Mouse (Mus musculus) midbrain, embryonic 10.5 days (tissue): Measurements from ENCODE around the gene Pgam1. TPM values are rescaled to one million over a fixed set of nuclear protein-coding genes. Genes with fewer than 3 reads are reported as not detected.

ENCODE experiments used
- DNase-seq: peaks from one replicate; pipeline ENCODE4 v3.0.0-alpha.2; 2017; ENCODE audit warnings: low spot score
- H3K27ac ChIP-seq: fragments of 300-500 bp; sonication (generic); replicated peaks from 2 replicates; pipeline ENCODE4 v1.5.1; 2016; ENCODE audit warnings: mild to moderate bottlenecking
- H3K27me3 ChIP-seq: fragments of 300-500 bp; sonication (generic); 2 replicates; pipeline ENCODE4 v1.6.1; 2016; ENCODE audit warnings: low read depth, mild to moderate bottlenecking; ENCODE audit not compliant: poor library complexity, severe bottlenecking
- H3K36me3 ChIP-seq: fragments of 300-500 bp; sonication (generic); 2 replicates; pipeline ENCODE4 v1.6.1; 2016; ENCODE audit warnings: mild to moderate bottlenecking, moderate library complexity
- H3K4me1 ChIP-seq: fragments of 300-500 bp; sonication (generic); 2 replicates; pipeline ENCODE4 v1.6.1; 2016
- H3K4me3 ChIP-seq: fragments of 300-500 bp; sonication (generic); 2 replicates; pipeline ENCODE4 v1.5.1; 2016; ENCODE audit warnings: mild to moderate bottlenecking, moderate library complexity
- H3K9me3 ChIP-seq: fragments of 300-500 bp; sonication (generic); replicated peaks from 2 replicates; pipeline ENCODE4 v1.6.1; 2016; ENCODE audit warnings: mild to moderate bottlenecking
- WGBS: fragments of 180-500 bp; shearing (Covaris S2); methylation state at CpG from one replicate; pipeline ENCODE4 v1.1.7; 2016; 5-methylcytosine and 5-hydroxymethylcytosine counted together
- polyA plus RNA-seq: library from polyadenylated mRNA; unstranded; fragments of >200 nt; fragmentation: Nextera tagmentation; extraction: Ambion mirVana; gene quantifications from 2 replicates; pipeline ENCODE4 v1.2.1, GENCODE M21; 2016

Pgam1 gene
- polyA plus RNA-seq, 1 experiment from 2014 or later: 1,153 TPM

GRCm38 (mm10) chr19:41915294-41915693 is 3.6 kb downstream of the Pgam1 start:
- Histone ChIP-seq H3K27ac (no peak overlapping the region), H3K27me3 (no peaks in the 10 kb centered on the region), H3K36me3 (peaks cover 61% of the 10 kb centered on the region), H3K4me1 (peaks cover 30% of the 10 kb centered on the region), H3K4me3 (no peak overlapping the region), H3K9me3 (no peaks in the 10 kb centered on the region)
- no peak for DNase-seq
- 89% methylated on average over 3 of the region's 3 CpGs for WGBS

GRCm38 (mm10) chr19:41916853-41917252 is 5.1 kb downstream of the Pgam1 start:
- Histone ChIP-seq H3K4me3 (no peak overlapping the region), H3K27me3 (no peaks in the 10 kb centered on the region), H3K4me1 (peaks cover 25% of the 10 kb centered on the region), H3K9me3 (no peaks in the 10 kb centered on the region), H3K27ac (no peak overlapping the region), H3K36me3 (peaks cover 77% of the 10 kb centered on the region)
- no peak for DNase-seq
- 93% methylated on average over 4 of the region's 4 CpGs for WGBS

- H3K9me3 ChIP-seq: no peaks in the 10 kb centered on the region
- peaks cover 6% of the 10 kb centered on the region for H3K4me1 ChIP-seq
- no peak for DNase-seq
- peaks cover 91% of the 10 kb centered on the region for H3K36me3 ChIP-seq
- 80% methylated on average over 4 of the region's 4 CpGs for WGBS
- H3K27ac ChIP-seq: no peak overlapping the region
- H3K27me3 ChIP-seq: no peaks in the 10 kb centered on the region
- H3K4me3 ChIP-seq: no peak overlapping the region
Measured at GRCm38 (mm10) chr19:41919471-41919870, 7.7 kb downstream of the Pgam1 start.

GRCm38 (mm10) chr19:41920412-41921067 is 8.8 kb downstream of the Pgam1 start:
- WGBS: 83% methylated on average over 5 of the region's 5 CpGs
- no peak overlapping the region for H3K4me3 ChIP-seq
- no peak for DNase-seq
- H3K9me3 ChIP-seq: no peaks in the 10 kb centered on the region
- no peaks in the 10 kb centered on the region for H3K4me1 ChIP-seq
- H3K27ac ChIP-seq: no peak overlapping the region
- no peaks in the 10 kb centered on the region for H3K27me3 ChIP-seq
- H3K36me3 ChIP-seq: peaks cover 87% of the 10 kb centered on the region

GRCm38 (mm10) chr19:41932686-41933085 is 21.0 kb downstream of the Pgam1 start:
- peaks cover 51% of the 10 kb centered on the region for H3K36me3 ChIP-seq
- no peaks in the 10 kb centered on the region for H3K27me3 ChIP-seq
- peak overlapping the region; percentile 90 for H3K27ac ChIP-seq
- DNase-seq: no peak
- WGBS: under 1% methylated on average over 28 of the region's 28 CpGs
- H3K4me3 ChIP-seq: peak overlapping the region; percentile 98
- H3K9me3 ChIP-seq: no peaks in the 10 kb centered on the region
- H3K4me1 ChIP-seq: peaks cover 24% of the 10 kb centered on the region

GRCm38 (mm10) chr19:41933179-41934086 is 21.7 kb downstream of the Pgam1 start, which contains the start of the genes Exosc1 and Zdhhc16:
Gene Exosc1 (minus strand): TSS chr19:41933423.
Gene Zdhhc16 (plus strand): TSS chr19:41933480.
- DNase-seq: peak; percentile 98
- WGBS: under 1% methylated on average over 47 of the region's 47 CpGs
- peaks cover 51% of the 10 kb centered on the region for H3K36me3 ChIP-seq

GRCm38 (mm10) chr19:41934124-41934523 is 22.4 kb downstream of the Pgam1 start:
- Histone ChIP-seq H3K36me3 (peaks cover 49% of the 10 kb centered on the region), H3K27ac (peak overlapping the region; percentile 90), H3K4me1 (peaks cover 24% of the 10 kb centered on the region), H3K27me3 (no peaks in the 10 kb centered on the region), H3K4me3 (peak overlapping the region; percentile 98), H3K9me3 (no peaks in the 10 kb centered on the region)
- no peak for DNase-seq
- 38% methylated on average over 6 of the region's 6 CpGs for whole genome bisulfite sequencing

More at GRCm38 (mm10) chr19:41933179-41934086, 21.7 kb downstream of the Pgam1 start, which contains the start of the genes Exosc1 and Zdhhc16:
- Histone ChIP-seq H3K9me3 (no peaks in the 10 kb centered on the region), H3K27ac (peak within 1 kb of the TSS; percentile 90), H3K4me1 (peaks cover 24% of the 10 kb centered on the region), H3K27me3 (no peaks in the 10 kb centered on the region), H3K4me3 (peak within 1 kb of the TSS; percentile 98)

GRCm38 (mm10) chr19:41935921-41936320 is 24.2 kb downstream of the Pgam1 start:
- 92% methylated on average over 1 of the region's 1 CpGs for WGBS
- Histone ChIP-seq H3K4me1 (peaks cover 24% of the 10 kb centered on the region), H3K36me3 (peaks cover 52% of the 10 kb centered on the region), H3K27me3 (no peaks in the 10 kb centered on the region), H3K27ac (no peak overlapping the region), H3K9me3 (no peaks in the 10 kb centered on the region), H3K4me3 (no peak overlapping the region)
- no peak for DNase-seq

- Histone ChIP-seq H3K27ac (no peak overlapping the region), H3K4me1 (peaks cover 13% of the 10 kb centered on the region), H3K27me3 (no peaks in the 10 kb centered on the region), H3K4me3 (no peak overlapping the region), H3K36me3 (peaks cover 73% of the 10 kb centered on the region), H3K9me3 (no peaks in the 10 kb centered on the region)
- 95% methylated on average over 5 of the region's 5 CpGs for WGBS
- no peak for DNase-seq
Measured at GRCm38 (mm10) chr19:41938539-41938938, 26.8 kb downstream of the Pgam1 start.

GRCm38 (mm10) chr19:41943841-41944240 is 32.1 kb downstream of the Pgam1 start:
- no peaks in the 10 kb centered on the region for H3K4me1 ChIP-seq
- no peak overlapping the region for H3K4me3 ChIP-seq
- H3K27me3 ChIP-seq: no peaks in the 10 kb centered on the region
- H3K36me3 ChIP-seq: peaks cover 97% of the 10 kb centered on the region
- DNase-seq: no peak
- WGBS: 89% methylated on average over 7 of the region's 7 CpGs
- peaks cover 4% of the 10 kb centered on the region; the same call in 1 of the 2 replicates for H3K9me3 ChIP-seq
- no peak overlapping the region for H3K27ac ChIP-seq

GRCm38 (mm10) chr19:41952287-41952686 is 40.6 kb downstream of the Pgam1 start:
- no peaks in the 10 kb centered on the region for H3K27me3 ChIP-seq
- no peaks in the 10 kb centered on the region for H3K4me1 ChIP-seq
- H3K4me3 ChIP-seq: no peak overlapping the region
- no peak overlapping the region for H3K27ac ChIP-seq
- no peaks in the 10 kb centered on the region for H3K9me3 ChIP-seq
- DNase-seq: no peak
- WGBS: 88% methylated on average over 4 of the region's 4 CpGs
- peaks cover 99% of the 10 kb centered on the region for H3K36me3 ChIP-seq

- Histone ChIP-seq H3K27ac (no peak overlapping the region), H3K9me3 (no peaks in the 10 kb centered on the region), H3K4me3 (no peak overlapping the region), H3K4me1 (no peaks in the 10 kb centered on the region), H3K27me3 (no peaks in the 10 kb centered on the region), H3K36me3 (peaks cover 98% of the 10 kb centered on the region)
- 93% methylated on average over 3 of the region's 3 CpGs for WGBS
- DNase-seq: no peak
Measured at GRCm38 (mm10) chr19:41953574-41953973, 41.9 kb downstream of the Pgam1 start.
